Mouse (Mus musculus) forebrain, postnatal 0 days (tissue): ENCODE measurements around the gene Etv2. TPM values are rescaled to one million over a fixed set of nuclear protein-coding genes. Genes with fewer than 3 reads are reported as not detected.

Experiments used
- ATAC-seq: fragments of 200-750 bp; cut with Nextera tagmentation; 2 replicates; pipeline ENCODE4 v1.8.0; 2017; ENCODE audit warnings: mild to moderate bottlenecking, moderate library complexity
- DNase-seq: peaks from one replicate; pipeline ENCODE4 v3.0.0-alpha.2; 2015
- H3K27ac ChIP-seq: fragments of 300-500 bp; sonication (generic); 2 replicates; pipeline ENCODE4 v1.5.1; 2014; ENCODE audit warnings: low read depth, mild to moderate bottlenecking, antibody characterized with exemption, low read length, moderate library complexity, mixed read lengths
- H3K27me3 ChIP-seq: fragments of 300-500 bp; sonication (generic); 2 replicates; pipeline ENCODE4 v1.6.1; 2014; ENCODE audit warnings: mild to moderate bottlenecking, low read length, mixed read lengths; ENCODE audit not compliant: insufficient read depth
- H3K36me3 ChIP-seq: fragments of 300-500 bp; sonication (generic); 2 replicates; pipeline ENCODE4 v1.6.1; 2014; ENCODE audit warnings: mild to moderate bottlenecking, moderate library complexity; ENCODE audit not compliant: insufficient read depth
- H3K4me1 ChIP-seq: fragments of 300-500 bp; sonication (generic); 2 replicates; pipeline ENCODE4 v1.6.1; 2014; ENCODE audit warnings: antibody characterized with exemption; ENCODE audit not compliant: insufficient read depth
- H3K4me2 ChIP-seq: fragments of 300-500 bp; sonication (generic); 2 replicates; pipeline ENCODE4 v1.6.1; 2014; ENCODE audit warnings: low read depth, mild to moderate bottlenecking, moderate library complexity
- H3K4me3 ChIP-seq: fragments of 300-500 bp; sonication (generic); 2 replicates; pipeline ENCODE4 v1.5.1; 2014; ENCODE audit warnings: low read depth, low read length, mixed read lengths
- H3K9ac ChIP-seq: fragments of 300-500 bp; sonication (generic); 2 replicates; pipeline ENCODE4 v1.6.1; 2014; ENCODE audit warnings: mild to moderate bottlenecking
- H3K9me3 ChIP-seq: fragments of 300-500 bp; sonication (generic); 2 replicates; pipeline ENCODE4 v1.6.1; 2016; ENCODE audit warnings: low read length
- CTCF ChIP-seq: sonication (generic); IDR thresholded peaks from 2 replicates; pipeline ENCODE4 v1.5.1; 2016; ENCODE audit warnings: antibody characterized with exemption, control low read depth, low read depth
- WGBS: fragments of 180-500 bp; shearing (Covaris S2); extraction: QIAGEN DNeasy Blood & Tissue Kit; methylation state at CpG from one replicate; pipeline ENCODE4 v1.1.7; 2014; 5-methylcytosine and 5-hydroxymethylcytosine counted together
- polyA plus RNA-seq: library from polyadenylated mRNA; unstranded; fragments of >200 nt; fragmentation: Nextera tagmentation; extraction: Ambion mirVana; gene quantifications from 2 replicates; pipeline ENCODE4 v1.2.1, GENCODE M21; 2015
- total RNA-seq: library from RNA; depleted of rRNA; stranded (reverse); fragments of >200 nt; gene quantifications from 2 replicates; pipeline ENCODE4 v1.2.3, GENCODE M21; 2014; rRNA removed

The Etv2 gene
- total RNA-seq (not detected in 2 replicates), polyA plus RNA-seq (not detected in 2 replicates)

GRCm38 (mm10) chr7:30635752-30636151 lies at the start of gene Etv2:
Gene Etv2 (minus strand): TSS chr7:30635852.
- Histone ChIP-seq H3K4me3 (no peak within 1 kb of the TSS), H3K9me3 (no peaks in the 10 kb centered on the region), H3K9ac (no peak within 1 kb of the TSS), H3K27me3 (peaks cover 54% of the 10 kb centered on the region), H3K4me1 (no peaks in the 10 kb centered on the region), H3K36me3 (peaks cover 11% of the 10 kb centered on the region), H3K4me2 (no peak within 1 kb of the TSS), H3K27ac (no peak within 1 kb of the TSS)
- ATAC-seq = no peak
- DNase-seq = no peak
- no peak for TF ChIP-seq CTCF
- 8% methylated on average over 5 of the region's 5 CpGs for WGBS

DNA sequence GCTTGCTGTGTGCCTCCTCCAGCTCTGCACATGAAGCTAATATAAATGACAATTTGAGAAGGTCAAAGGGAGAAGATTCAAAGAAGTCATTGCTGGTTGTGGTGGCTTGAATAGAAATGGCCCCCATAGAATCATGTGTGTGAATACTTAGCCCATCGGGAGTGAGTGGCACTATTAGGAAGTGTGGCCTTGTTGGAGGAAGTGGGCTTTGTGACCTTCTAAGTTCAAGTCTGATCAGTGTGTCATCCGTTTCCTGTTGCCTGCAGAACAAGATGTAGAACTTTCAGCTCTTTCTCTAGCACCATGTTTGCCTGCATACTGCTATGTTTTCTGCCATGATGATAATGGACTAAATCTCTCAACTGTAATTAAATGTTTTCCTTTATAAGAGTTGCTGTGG lies 47.8 kb upstream of the Etv2 start:
- no peak overlapping the region for H3K4me2 ChIP-seq
- H3K4me1 ChIP-seq = no peaks in the 10 kb centered on the region
- no peak for TF ChIP-seq CTCF
- no peak overlapping the region for H3K27ac ChIP-seq
- H3K36me3 ChIP-seq = no peaks in the 10 kb centered on the region
- H3K4me3 ChIP-seq = no peak overlapping the region
- WGBS = 80% methylated on average over 2 of the region's 2 CpGs
- H3K27me3 ChIP-seq = peaks cover 7% of the 10 kb centered on the region; the same call in 1 of the 2 replicates
- no peak overlapping the region for H3K9ac ChIP-seq
- no peak for DNase-seq
- no peaks in the 10 kb centered on the region for H3K9me3 ChIP-seq
- no peak for ATAC-seq

GRCm38 (mm10) chr7:30681897-30682296 lies 46.2 kb upstream of the Etv2 start:
- no peak overlapping the region for H3K4me3 ChIP-seq
- H3K27me3 ChIP-seq = no peaks in the 10 kb centered on the region; the same call in 1 of the 2 replicates
- DNase-seq (no peak), ATAC-seq (no peak)
- H3K27ac ChIP-seq = no peak overlapping the region
- H3K9me3 ChIP-seq = no peaks in the 10 kb centered on the region
- 66% methylated on average over 5 of the region's 5 CpGs for WGBS
- no peaks in the 10 kb centered on the region for H3K36me3 ChIP-seq
- H3K9ac ChIP-seq = no peak overlapping the region
- no peaks in the 10 kb centered on the region for H3K4me1 ChIP-seq
- no peak for TF ChIP-seq CTCF
- H3K4me2 ChIP-seq = no peak overlapping the region

GRCm38 (mm10) chr7:30678263-30678975 lies 42.8 kb upstream of the Etv2 start:
- H3K4me3 ChIP-seq = no peak overlapping the region
- no peaks in the 10 kb centered on the region for H3K36me3 ChIP-seq
- H3K27me3 ChIP-seq = no peaks in the 10 kb centered on the region; the same call in 1 of the 2 replicates
- no peak for TF ChIP-seq CTCF
- no peaks in the 10 kb centered on the region for H3K9me3 ChIP-seq
- WGBS = 51% methylated on average over 5 of the region's 5 CpGs
- H3K4me1 ChIP-seq = no peaks in the 10 kb centered on the region
- ATAC-seq (no peak), DNase-seq (peak; percentile 20)
- no peak overlapping the region for H3K9ac ChIP-seq
- H3K27ac ChIP-seq = no peak overlapping the region
- no peak overlapping the region for H3K4me2 ChIP-seq

DNA sequence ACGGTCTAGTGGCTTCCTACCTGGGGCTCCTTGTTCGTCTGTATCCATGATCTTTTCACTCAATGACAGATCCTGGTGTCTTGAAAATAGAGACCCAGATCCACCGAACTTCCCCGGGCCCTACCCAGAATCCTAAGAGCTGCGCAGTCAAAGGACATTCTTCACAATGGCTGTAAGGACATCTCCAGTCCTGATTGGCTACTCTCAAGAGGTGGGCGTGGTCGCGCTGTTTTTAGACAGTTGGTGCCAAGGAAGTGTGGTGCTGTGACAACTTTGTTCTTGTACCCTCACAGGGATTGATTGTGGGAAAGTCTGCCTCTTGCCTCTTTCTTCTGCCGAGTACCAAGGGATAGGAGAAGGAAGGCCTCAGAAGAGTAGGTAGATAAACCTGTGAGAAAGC lies 35.8 kb upstream of the Etv2 start, which contains the start of gene Pmis2:
Pmis2 (minus strand) TSS at position 126 of the 400 bp plus-strand sequence.
- Histone ChIP-seq H3K27me3 (no peaks in the 10 kb centered on the region; the same call in 1 of the 2 replicates), H3K27ac (no peak within 1 kb of the TSS), H3K4me2 (no peak within 1 kb of the TSS), H3K4me1 (no peaks in the 10 kb centered on the region), H3K9ac (no peak within 1 kb of the TSS), H3K9me3 (no peaks in the 10 kb centered on the region), H3K36me3 (no peaks in the 10 kb centered on the region), H3K4me3 (no peak within 1 kb of the TSS)
- TF ChIP-seq CTCF = no peak
- DNase-seq (no peak), ATAC-seq (no peak)
- whole genome bisulfite sequencing = 78% methylated on average over 9 of the region's 9 CpGs

DNA sequence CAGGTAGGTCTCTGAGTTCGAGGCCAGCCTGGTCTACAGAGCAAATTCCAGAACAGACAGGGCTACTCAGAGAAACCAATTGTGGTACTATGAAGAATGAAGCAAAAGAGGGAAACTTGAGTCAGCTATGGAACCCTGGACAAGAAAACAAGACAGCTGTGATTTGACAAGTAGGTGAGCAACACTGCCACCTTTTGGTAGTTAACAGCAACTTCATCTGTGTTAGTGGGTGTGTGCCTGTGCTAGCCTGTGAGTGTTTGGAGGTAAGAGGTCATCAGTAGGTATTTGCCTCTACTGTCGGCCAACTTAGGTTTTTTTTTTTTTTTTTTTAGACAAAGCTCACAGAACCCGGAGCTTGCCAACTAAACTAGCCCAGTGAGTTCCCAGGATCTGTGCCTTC lies 33.6 kb upstream of the Etv2 start:
- WGBS = 38% methylated on average over 3 of the region's 3 CpGs
- no peak for ATAC-seq

GRCm38 (mm10) chr7:30665321-30665720 lies 29.7 kb upstream of the Etv2 start:
- H3K4me1 ChIP-seq = peaks cover 7% of the 10 kb centered on the region; the same call in 1 of the 2 replicates
- DNase-seq = peak; percentile 58

More for the DNA sequence above, 33.6 kb upstream of the Etv2 start:
- H3K27ac ChIP-seq = no peak overlapping the region
- TF ChIP-seq CTCF = peak; percentile 40
- H3K4me1 ChIP-seq = peaks cover 7% of the 10 kb centered on the region; the same call in 1 of the 2 replicates
- DNase-seq = peak; percentile 5
- H3K4me2 ChIP-seq = no peak overlapping the region
- no peaks in the 10 kb centered on the region for H3K9me3 ChIP-seq
- no peaks in the 10 kb centered on the region; the same call in 1 of the 2 replicates for H3K27me3 ChIP-seq
- H3K36me3 ChIP-seq = no peaks in the 10 kb centered on the region
- no peak overlapping the region for H3K9ac ChIP-seq
- H3K4me3 ChIP-seq = no peak overlapping the region

More at GRCm38 (mm10) chr7:30665321-30665720, 29.7 kb upstream of the Etv2 start:
- ATAC-seq = peak; percentile 67
- Histone ChIP-seq H3K36me3 (peaks cover 8% of the 10 kb centered on the region; the same call in 1 of the 2 replicates), H3K9me3 (no peaks in the 10 kb centered on the region), H3K9ac (peak overlapping the region; percentile 60), H3K27me3 (no peaks in the 10 kb centered on the region; the same call in 1 of the 2 replicates), H3K4me2 (peak overlapping the region; percentile 78), H3K27ac (peak overlapping the region; percentile 83), H3K4me3 (peak overlapping the region; percentile 48)
- no peak for TF ChIP-seq CTCF
- WGBS = 7% methylated on average over 11 of the region's 11 CpGs
